Mouse (Mus musculus): ENCODE data around the gene Rhbdd2. TPM values are rescaled to one million over a fixed set of nuclear protein-coding genes. Genes with fewer than 3 reads are reported as not detected.
A peak's percentile ranks its signal among the peaks of the same experiment; 100 is the strongest.

The Rhbdd2 gene
- total RNA-seq, 2 experiments from 2014 or later, result 35.2 to 39.1 TPM

GRCm38 (mm10) chr5:135643869-135644268 lies 11.5 kb downstream of the Rhbdd2 start:
- no peak for DNase-seq

GRCm38 (mm10) chr5:135645330-135645729 lies 12.9 kb downstream of the Rhbdd2 start:
- no peak for DNase-seq

- no peak for DNase-seq
Observed at GRCm38 (mm10) chr5:135646038-135646437, 13.6 kb downstream of the Rhbdd2 start.

- DNase-seq, result no peak
Observed at GRCm38 (mm10) chr5:135648461-135649308, 16.3 kb downstream of the Rhbdd2 start.

- DNase-seq, result no peak
Observed at GRCm38 (mm10) chr5:135649309-135649633, 16.9 kb downstream of the Rhbdd2 start.

- no peak for DNase-seq
Observed at GRCm38 (mm10) chr5:135651536-135651935, 19.1 kb downstream of the Rhbdd2 start.

- no peak for DNase-seq
Observed at GRCm38 (mm10) chr5:135653209-135653608, 20.8 kb downstream of the Rhbdd2 start.

GRCm38 (mm10) chr5:135656046-135656445 lies 23.6 kb downstream of the Rhbdd2 start:
- DNase-seq, result no peak

- DNase-seq, result no peak
Observed at GRCm38 (mm10) chr5:135657128-135657527, 24.7 kb downstream of the Rhbdd2 start.

- DNase-seq, result no peak
Observed at GRCm38 (mm10) chr5:135657703-135658373, 25.4 kb downstream of the Rhbdd2 start.

- DNase-seq, result no peak
Observed at GRCm38 (mm10) chr5:135659956-135660355, 27.5 kb downstream of the Rhbdd2 start.

- no peak for DNase-seq
Observed at GRCm38 (mm10) chr5:135660535-135660934, 28.1 kb downstream of the Rhbdd2 start.

- no peak for DNase-seq
Observed at GRCm38 (mm10) chr5:135666890-135667289, 34.5 kb downstream of the Rhbdd2 start.

- DNase-seq, result no peak
Observed at GRCm38 (mm10) chr5:135668071-135668470, 35.7 kb downstream of the Rhbdd2 start.

- DNase-seq, result no peak
Observed at GRCm38 (mm10) chr5:135669741-135670275, 37.4 kb downstream of the Rhbdd2 start, which contains the start of gene Por. Gene Por (plus strand): TSS chr5:135670033.

GRCm38 (mm10) chr5:135670881-135671280 lies 38.5 kb downstream of the Rhbdd2 start:
- no peak for DNase-seq

GRCm38 (mm10) chr5:135672509-135672908 lies 40.1 kb downstream of the Rhbdd2 start:
- DNase-seq, result no peak

GRCm38 (mm10) chr5:135672980-135673379 lies 40.6 kb downstream of the Rhbdd2 start:
- DNase-seq, result peak; percentile 51

GRCm38 (mm10) chr5:135674349-135674775 lies 41.9 kb downstream of the Rhbdd2 start:
- no peak for DNase-seq

- peak; percentile 76 for DNase-seq
Observed at GRCm38 (mm10) chr5:135674821-135675220, 42.4 kb downstream of the Rhbdd2 start.

GRCm38 (mm10) chr5:135676696-135677095 lies 44.3 kb downstream of the Rhbdd2 start:
- no peak for DNase-seq

GRCm38 (mm10) chr5:135677251-135677650 lies 44.8 kb downstream of the Rhbdd2 start:
- DNase-seq, result no peak

- peak; percentile 61 for DNase-seq
Observed at GRCm38 (mm10) chr5:135678481-135678880, 46.1 kb downstream of the Rhbdd2 start.
